Mouse (Mus musculus): Measurements from ENCODE around the gene Slc5a2. TPM values are rescaled to one million over a fixed set of nuclear protein-coding genes. Genes with fewer than 3 reads are reported as not detected.

The Slc5a2 gene
- total RNA-seq, 1 experiment from 2014 or later: not detected

- peak; percentile 49 to 54; a peak in 2 of 4 replicates for ATAC-seq (replicated peaks in 1 of 2; ENCODE audit: insufficient read depth in 1 of 2, low FRiP score in 2 of 2, low TSS enrichment in 1 of 2, low read depth in 1 of 2, poor library complexity in 2 of 2, severe bottlenecking in 2 of 2)
Observed at GRCm38 (mm10) chr7:128312375-128313059, 47.1 kb downstream of the Slc5a2 start.

- ATAC-seq (replicated peaks in 1 of 2; ENCODE audit: insufficient read depth in 1 of 2, low FRiP score in 2 of 2, low TSS enrichment in 1 of 2, low read depth in 1 of 2, poor library complexity in 2 of 2, severe bottlenecking in 2 of 2): no peak
Observed at GRCm38 (mm10) chr7:128313601-128314000, 48.1 kb downstream of the Slc5a2 start.

- no peak for ATAC-seq (replicated peaks in 1 of 2; ENCODE audit: insufficient read depth in 1 of 2, low FRiP score in 2 of 2, low TSS enrichment in 1 of 2, low read depth in 1 of 2, poor library complexity in 2 of 2, severe bottlenecking in 2 of 2)
Observed at GRCm38 (mm10) chr7:128314491-128314890, 49.0 kb downstream of the Slc5a2 start.

- no peak for ATAC-seq (replicated peaks in 1 of 2; ENCODE audit: insufficient read depth in 1 of 2, low FRiP score in 2 of 2, low TSS enrichment in 1 of 2, low read depth in 1 of 2, poor library complexity in 2 of 2, severe bottlenecking in 2 of 2)
Observed at GRCm38 (mm10) chr7:128317011-128317410, 51.6 kb downstream of the Slc5a2 start.

- ATAC-seq (replicated peaks in 1 of 2; ENCODE audit: insufficient read depth in 1 of 2, low FRiP score in 2 of 2, low TSS enrichment in 1 of 2, low read depth in 1 of 2, poor library complexity in 2 of 2, severe bottlenecking in 2 of 2): no peak
Observed at GRCm38 (mm10) chr7:128319140-128319539, 53.7 kb downstream of the Slc5a2 start.

- no peak for ATAC-seq (replicated peaks in 1 of 2; ENCODE audit: insufficient read depth in 1 of 2, low FRiP score in 2 of 2, low TSS enrichment in 1 of 2, low read depth in 1 of 2, poor library complexity in 2 of 2, severe bottlenecking in 2 of 2)
Observed at GRCm38 (mm10) chr7:128320219-128320816, 54.9 kb downstream of the Slc5a2 start.

- ATAC-seq (replicated peaks in 1 of 2; ENCODE audit: insufficient read depth in 1 of 2, low FRiP score in 2 of 2, low TSS enrichment in 1 of 2, low read depth in 1 of 2, poor library complexity in 2 of 2, severe bottlenecking in 2 of 2): no peak
Observed at GRCm38 (mm10) chr7:128321260-128321659, 55.8 kb downstream of the Slc5a2 start.

Other genes starting within 250 kb of the Slc5a2 start
- gene Itgam, start 203.0 kb upstream of the Slc5a2 start, total RNA-seq (2017): 29.7 and 53.4 TPM in 2 replicates
- gene Gm49368, start 203.0 kb upstream of the Slc5a2 start, total RNA-seq (2017): 0.56 TPM in 1 of 2 replicates, not detected in the other
- gene Itgax, start 136.1 kb upstream of the Slc5a2 start, total RNA-seq (2017): 1.3 and 2.4 TPM in 2 replicates
- 0.63 and 0.69 TPM in 2 replicates for gene Itgad, start 111.3 kb upstream of the Slc5a2 start, total RNA-seq (2017)
- 4.1 and 4.7 TPM in 2 replicates for gene Cox6a2, start 59.3 kb upstream of the Slc5a2 start, total RNA-seq (2017)
- gene Armc5, start 28.3 kb upstream of the Slc5a2 start, total RNA-seq (2017): 9.8 and 13.0 TPM in 2 replicates
- gene 9130023H24Rik, start 27.6 kb upstream of the Slc5a2 start, total RNA-seq (2017): 6.1 and 9.9 TPM in 2 replicates
- gene Tgfb1i1, start 18.8 kb upstream of the Slc5a2 start, total RNA-seq (2017): 0.94 and 1.5 TPM in 2 replicates
- 20.9 and 22.7 TPM in 2 replicates for gene BC017158, start 32.5 kb downstream of the Slc5a2 start, total RNA-seq (2017)
- 22.0 and 56.0 TPM in 2 replicates for gene Rgs10, start 153.1 kb downstream of the Slc5a2 start, total RNA-seq (2017)
- gene Tial1, start 196.1 kb downstream of the Slc5a2 start, total RNA-seq (2017): 65.6 and 89.7 TPM in 2 replicates